Mouse (Mus musculus): ENCODE results near the gene Gpc6.
"Not testable (repeated sequence)": the region's sequence is repeated elsewhere in the genome, so short reads cannot be mapped to it uniquely, and the experiment has no call there.

Gene Gpc6

GRCm38 (mm10) chr14:117369331-117369866, 444.3 kb downstream of the Gpc6 start:
- no peak for DNase-seq (ENCODE audit: low spot score)

DNA sequence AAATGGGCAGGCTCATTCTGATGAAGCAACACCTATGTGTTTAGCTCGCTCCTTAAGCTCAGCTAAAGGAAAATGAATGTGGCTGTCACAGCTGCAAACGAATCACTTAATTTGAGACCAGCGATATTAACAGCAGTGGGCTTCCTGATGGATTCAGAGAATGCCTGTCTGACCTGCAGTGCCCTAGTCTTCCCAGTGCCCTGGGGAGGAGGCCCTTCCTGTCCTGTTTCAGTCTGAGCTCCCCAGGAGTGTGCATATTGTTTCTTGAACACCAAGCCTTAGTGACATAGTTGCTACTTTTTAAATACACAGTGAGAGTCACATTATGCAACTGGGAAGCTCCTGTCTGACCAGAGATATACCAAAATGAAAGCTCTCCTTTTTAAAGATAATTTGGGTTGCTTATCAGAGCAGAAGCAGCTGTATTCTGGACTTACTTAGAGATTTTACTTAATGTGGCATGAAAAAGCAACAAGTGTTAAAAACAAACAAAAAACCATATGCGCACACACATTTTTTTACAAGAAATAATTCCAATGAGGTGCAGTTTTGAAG, 451.8 kb downstream of the Gpc6 start:
- peak; percentile 30 for DNase-seq (ENCODE audit: low spot score)

GRCm38 (mm10) chr14:117379979-117380378, 454.9 kb downstream of the Gpc6 start:
- DNase-seq (ENCODE audit: low spot score) = peak; percentile 24

DNA sequence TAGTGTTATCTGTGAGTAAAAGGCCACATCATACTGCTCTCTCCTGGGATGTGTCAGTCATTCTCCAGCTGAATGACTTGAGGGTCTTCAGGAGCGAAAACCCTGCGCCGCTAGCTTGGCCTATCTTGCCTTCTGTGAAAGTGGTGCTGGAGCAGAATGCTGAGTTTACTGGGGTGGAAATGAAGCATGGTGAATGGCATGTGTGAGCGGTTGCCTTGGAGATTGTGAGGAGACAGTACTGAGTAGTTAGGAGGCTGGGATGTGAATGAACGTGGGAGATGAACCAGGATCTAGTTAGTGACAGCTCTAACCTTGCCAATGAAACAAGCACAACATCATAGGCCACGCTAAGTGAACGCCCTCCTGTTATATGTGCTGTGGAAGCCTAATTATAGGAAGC, 458.1 kb downstream of the Gpc6 start:
- DNase-seq (ENCODE audit: low spot score) = peak; percentile 51

DNA sequence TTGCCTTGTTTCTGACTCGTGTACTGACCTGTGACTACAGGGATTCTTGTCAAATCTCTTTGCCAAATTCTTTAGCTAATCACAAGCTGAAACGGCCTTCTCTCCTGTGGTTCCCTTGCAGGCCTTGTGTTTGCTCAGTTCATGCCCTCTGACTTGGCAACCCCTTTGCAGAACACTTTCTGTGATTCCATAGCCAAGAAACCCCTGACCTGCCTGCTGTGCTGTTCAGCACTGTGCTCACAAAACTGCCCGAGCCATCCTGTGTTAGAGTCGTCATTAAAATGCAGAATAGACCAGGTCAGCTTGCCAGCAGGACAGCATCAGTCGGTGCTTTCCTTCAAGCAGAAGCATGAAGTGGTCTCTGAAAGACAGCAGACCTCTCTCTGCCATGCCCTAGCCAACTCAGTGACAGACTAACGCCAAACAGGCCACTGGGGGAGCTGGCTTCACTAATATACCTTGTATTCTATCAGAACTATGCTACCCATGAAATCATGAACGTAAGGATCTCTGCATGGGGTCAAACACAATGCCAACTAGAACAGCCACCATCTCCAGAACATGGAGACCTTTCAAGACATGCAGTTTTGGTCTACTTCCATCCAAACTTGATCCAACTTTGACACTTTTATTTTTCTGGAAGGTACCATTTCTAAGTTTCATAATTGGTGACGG, 459.1 kb downstream of the Gpc6 start:
- DNase-seq (ENCODE audit: low spot score) = peak; percentile 30

DNA sequence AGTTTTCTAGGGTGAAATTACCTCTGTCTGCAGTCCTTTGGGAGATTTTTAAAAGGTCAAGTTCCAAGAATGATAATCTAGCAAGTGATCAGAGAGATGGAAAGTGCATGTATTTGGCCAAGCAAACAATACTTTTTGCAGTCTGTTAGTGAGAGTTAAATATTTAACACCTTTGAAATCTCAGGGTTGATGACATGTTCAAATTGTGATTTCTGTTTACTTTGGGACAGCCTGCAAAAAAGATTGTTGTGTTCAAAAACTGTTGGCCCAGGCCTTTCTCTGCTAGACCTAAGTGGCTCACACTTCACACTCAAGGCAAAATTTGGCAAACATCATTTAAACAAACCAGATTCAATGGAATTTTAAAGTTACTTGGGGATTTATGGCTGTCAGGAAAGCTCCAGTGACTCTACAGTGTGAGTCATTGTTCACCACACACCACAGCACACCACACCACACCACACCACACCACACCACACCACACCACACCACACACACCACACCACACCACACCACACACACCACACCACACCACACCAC, 460.7 kb downstream of the Gpc6 start:
- DNase-seq (ENCODE audit: low spot score) = no peak

DNA sequence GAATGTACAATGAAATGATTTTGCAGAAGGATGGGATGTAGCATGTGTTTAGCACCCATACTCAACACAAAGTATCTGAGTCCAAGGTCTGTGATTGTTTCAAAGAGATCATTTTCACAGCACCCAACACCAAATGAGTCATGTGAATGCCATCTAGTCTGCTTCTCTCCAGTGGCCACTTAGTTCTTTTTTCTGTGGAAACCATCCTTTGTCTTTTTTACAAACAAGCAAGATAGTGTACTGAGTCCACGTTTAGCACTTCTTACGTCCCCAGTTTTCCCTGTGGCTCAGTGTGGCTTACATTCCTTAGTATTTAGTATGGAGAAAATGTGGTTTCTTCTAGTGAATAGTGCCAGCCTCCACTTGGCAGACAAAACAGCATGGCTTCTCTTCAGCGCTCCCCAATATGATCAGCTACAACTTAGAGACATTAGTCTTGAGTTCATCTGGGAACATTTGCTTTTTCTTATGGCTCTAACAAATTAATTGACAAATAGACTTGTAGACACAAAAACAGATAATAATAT, 465.7 kb downstream of the Gpc6 start:
- DNase-seq (ENCODE audit: low spot score) = no peak

DNA sequence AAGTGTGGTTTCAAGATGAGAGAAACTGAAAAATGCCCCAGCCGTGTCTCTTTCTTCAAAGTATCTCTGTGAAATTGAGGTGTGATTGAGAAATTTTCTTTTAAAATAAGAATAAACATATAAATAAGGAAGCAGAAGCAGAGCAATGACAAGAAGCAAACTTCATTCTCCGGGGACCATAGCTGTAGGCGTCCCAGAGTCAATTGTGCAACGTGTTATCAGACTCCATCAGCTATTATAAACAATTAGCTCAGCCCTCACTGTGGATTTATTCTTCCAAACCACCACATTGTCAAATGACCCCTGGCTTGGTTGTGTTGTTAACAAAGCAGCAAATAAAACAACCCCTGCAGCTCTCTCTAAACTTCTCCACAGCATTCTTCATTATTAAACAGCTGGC, 466.3 kb downstream of the Gpc6 start:
- no peak for DNase-seq (ENCODE audit: low spot score)

- DNase-seq (ENCODE audit: low spot score) = no peak
These were observed 472.1 kb downstream of the Gpc6 start for GRCm38 (mm10) chr14:117397165-117397564.

DNA sequence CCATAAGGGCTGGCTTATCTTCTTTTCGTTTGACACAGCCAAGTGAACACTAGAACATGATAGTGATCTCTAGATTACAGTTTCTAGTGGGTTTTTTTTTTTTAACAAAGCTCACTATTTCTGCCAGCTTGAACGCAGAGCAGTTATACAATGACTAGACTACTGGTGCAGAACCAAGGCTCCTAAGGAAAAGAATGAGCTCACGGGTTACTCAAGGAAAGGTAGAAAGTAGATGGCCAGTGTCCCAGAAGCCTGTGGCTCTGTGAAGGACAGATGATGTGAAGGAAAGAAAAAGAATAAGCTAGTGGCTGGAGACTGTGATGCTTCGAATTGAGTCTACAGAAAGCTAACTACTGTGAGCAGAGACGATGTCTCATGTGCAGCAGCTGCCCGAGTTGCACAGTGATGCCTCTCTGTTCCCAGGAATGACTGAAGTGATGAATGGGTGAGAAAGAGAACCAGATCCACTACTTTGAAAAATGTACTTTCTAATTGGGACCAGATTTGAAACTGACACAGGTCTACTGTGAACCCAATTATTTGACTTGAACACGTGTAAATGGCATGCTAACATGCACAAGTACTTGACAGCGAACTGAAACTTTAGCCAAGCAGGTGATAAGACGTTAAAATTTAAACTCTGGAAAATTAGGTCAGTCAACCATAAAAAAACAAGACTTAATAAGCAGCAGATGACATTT, 482.9 kb downstream of the Gpc6 start:
- peak; percentile 45 for DNase-seq (ENCODE audit: low spot score)

DNA sequence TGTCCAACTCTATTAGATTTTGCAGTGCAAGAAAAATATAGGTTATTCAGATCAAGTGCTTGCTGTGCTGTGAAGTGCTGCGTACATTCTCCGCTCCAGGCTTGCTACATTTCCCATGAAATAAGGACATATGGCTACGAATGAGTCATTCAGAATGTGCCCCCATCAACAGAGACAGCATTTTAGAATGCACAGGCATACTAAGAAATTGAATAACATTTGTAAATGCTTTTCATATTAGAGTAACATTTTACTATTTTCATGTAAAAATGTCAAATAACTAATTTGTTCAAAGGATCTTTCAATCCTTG, 483.4 kb downstream of the Gpc6 start:
- DNase-seq (ENCODE audit: low spot score) = no peak

- DNase-seq (ENCODE audit: low spot score) = no peak
These were observed 484.7 kb downstream of the Gpc6 start for GRCm38 (mm10) chr14:117409778-117410177.

DNA sequence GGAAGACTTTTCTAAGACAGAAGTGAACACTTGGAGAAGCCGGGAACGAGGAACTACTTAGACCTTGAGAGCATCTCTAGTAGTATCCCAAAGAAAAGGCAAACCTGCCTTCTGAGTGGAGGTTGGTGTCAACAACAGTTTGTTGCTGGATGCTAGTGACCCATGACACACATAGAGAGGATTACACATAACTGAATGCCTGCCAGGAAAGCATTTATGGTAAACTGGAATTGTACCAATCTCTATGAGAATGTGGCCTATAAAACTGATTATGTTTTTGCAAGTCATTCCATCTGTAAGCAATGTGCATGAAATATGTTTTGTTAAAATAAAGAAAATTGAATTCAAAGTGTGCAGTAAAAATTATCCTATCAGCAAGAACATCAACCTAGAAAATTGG, 485.4 kb downstream of the Gpc6 start:
- no peak for DNase-seq (ENCODE audit: low spot score)

- no peak for DNase-seq (ENCODE audit: low spot score)
These were observed 489.9 kb downstream of the Gpc6 start for GRCm38 (mm10) chr14:117415045-117415444.

DNA sequence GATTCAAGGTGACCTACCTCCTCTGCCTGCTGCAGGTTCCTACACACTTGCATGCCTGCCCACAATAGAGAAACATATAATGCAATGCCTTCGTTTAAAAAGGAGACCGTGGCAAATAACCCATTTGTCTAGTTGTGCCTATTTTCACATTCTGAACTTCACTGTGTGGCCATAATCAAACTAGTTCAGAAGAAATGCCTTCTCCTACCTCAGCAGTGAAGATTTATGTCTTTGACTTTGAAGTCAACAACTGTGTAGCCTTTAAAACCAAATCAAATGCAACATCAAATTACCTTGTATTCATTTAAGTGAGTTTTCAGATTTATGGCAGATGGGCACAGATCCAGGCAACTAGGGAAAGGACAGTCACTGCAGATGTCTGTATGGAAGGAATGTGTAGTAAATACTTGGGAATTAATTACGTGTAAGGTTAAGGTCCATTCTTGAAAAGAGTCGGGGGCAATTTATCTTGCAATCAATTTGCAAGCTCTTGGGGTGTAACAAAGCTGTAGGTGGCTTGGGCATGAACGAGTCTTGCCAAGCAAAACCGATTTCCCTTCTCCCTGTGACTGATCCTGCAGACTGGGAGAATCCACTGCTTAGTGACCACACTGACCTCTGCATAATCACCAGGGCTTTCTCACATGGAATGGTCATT, 494.6 kb downstream of the Gpc6 start:
- peak; percentile 26 for DNase-seq (ENCODE audit: low spot score)

DNA sequence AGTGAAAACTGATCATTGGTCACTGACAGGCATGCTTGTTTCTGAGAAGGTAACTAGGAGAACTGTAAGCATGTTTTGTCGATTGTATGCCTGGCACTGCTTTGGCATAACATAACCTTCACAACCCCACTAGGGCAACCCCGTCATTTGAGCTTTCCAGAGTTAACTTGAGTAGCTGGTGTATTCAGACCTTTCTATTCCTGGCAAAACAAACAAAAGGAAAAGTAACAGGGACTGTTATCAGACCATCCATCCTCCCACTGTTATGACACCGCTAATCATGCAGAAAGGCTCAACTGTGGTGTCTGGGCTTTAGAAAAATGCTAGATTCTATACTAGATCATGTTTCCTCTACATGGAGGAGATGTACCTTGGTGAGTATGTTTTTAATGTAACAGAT, 496.1 kb downstream of the Gpc6 start:
- no peak for DNase-seq (ENCODE audit: low spot score)

GRCm38 (mm10) chr14:117426116-117426515, 501.0 kb downstream of the Gpc6 start:
- peak; percentile 32 for DNase-seq (ENCODE audit: low spot score)

DNA sequence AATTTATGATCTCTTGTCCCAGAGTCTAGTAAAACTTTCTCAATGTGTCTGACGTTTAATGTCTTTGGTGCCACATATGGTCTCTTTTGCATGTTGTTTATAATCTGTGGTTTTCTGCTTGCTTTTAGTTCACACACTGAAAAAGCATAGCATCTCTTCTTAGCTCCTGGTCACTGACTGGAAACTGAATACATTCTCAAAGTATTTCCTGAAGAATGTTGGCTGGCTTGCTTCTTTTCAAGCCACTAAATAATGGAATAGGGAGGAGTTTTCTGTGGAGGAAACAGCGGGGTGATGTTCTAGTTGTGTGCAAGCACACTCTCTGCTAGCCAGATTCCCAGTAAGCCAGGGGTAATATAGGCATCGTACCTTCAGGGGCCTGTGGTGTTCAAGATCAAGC, 502.7 kb downstream of the Gpc6 start:
- no peak for DNase-seq (ENCODE audit: low spot score)

GRCm38 (mm10) chr14:117435739-117436138, 510.6 kb downstream of the Gpc6 start:
- no peak for DNase-seq (ENCODE audit: low spot score)

DNA sequence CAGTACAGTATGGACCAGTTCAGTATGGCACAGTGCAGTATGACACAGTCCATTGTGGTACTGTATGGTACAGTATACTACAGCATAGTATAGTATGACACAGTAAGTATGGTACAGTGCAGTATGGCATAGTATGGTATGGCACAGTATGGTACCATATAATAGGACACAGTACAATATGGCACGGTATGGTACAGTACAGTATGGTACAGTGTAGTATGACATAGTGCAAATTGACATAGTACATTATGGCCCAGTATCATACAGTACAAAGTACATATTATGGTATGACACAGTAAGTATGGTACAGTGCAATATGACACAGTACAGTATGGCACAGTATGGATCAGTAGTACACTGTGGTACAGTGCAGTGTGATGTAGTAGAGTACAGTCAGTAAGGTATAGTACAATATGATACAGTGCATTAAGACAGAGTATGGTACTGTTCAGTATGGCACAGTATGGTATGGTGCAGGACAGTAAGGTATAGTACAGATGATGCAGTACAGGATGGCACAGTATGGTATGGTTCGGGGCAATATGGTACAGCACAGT, 521.6 kb downstream of the Gpc6 start:
- DNase-seq (ENCODE audit: low spot score) = not testable (repeated sequence)

GRCm38 (mm10) chr14:117451391-117451991, 526.4 kb downstream of the Gpc6 start:
- DNase-seq (ENCODE audit: low spot score) = no peak

- DNase-seq (ENCODE audit: low spot score) = peak; percentile 27
These were observed 527.0 kb downstream of the Gpc6 start for GRCm38 (mm10) chr14:117452150-117452549.

Measured in embryo, embryonic 10.5 days (tissue).